Mouse (Mus musculus) neural tube, embryonic 14.5 days (tissue): ENCODE data around the gene Ppp2r1b. TPM values are rescaled to one million over a fixed set of nuclear protein-coding genes. Genes with fewer than 3 reads are reported as not detected.

ENCODE experiments used
- ATAC-seq: fragments of 200-750 bp; cut with Nextera tagmentation; 2 replicates; pipeline ENCODE4 v1.8.0; 2017; ENCODE audit warnings: low read depth, mild to moderate bottlenecking, moderate TSS enrichment, moderate library complexity
- H3K27ac ChIP-seq: fragments of 300-500 bp; sonication (generic); 2 replicates; pipeline ENCODE4 v1.5.1; 2014; ENCODE audit warnings: low read depth, mild to moderate bottlenecking, control low read depth, low read length, moderate library complexity, mixed read lengths
- H3K27me3 ChIP-seq: fragments of 300-500 bp; sonication (generic); 2 replicates; pipeline ENCODE4 v1.6.1; 2014; ENCODE audit warnings: low read length; ENCODE audit not compliant: control insufficient read depth, insufficient read depth
- H3K36me3 ChIP-seq: fragments of 300-500 bp; sonication (generic); 2 replicates; pipeline ENCODE4 v1.6.1; 2014; ENCODE audit warnings: low read length, mixed read lengths; ENCODE audit not compliant: control insufficient read depth, insufficient read depth
- H3K4me1 ChIP-seq: fragments of 300-500 bp; sonication (generic); 2 replicates; pipeline ENCODE4 v1.6.1; 2014; ENCODE audit warnings: low read length; ENCODE audit not compliant: control insufficient read depth, insufficient read depth
- H3K4me2 ChIP-seq: fragments of 300-500 bp; sonication (generic); 2 replicates; pipeline ENCODE4 v1.6.1; 2014; ENCODE audit warnings: mild to moderate bottlenecking, low read depth, low read length, control low read depth
- H3K4me3 ChIP-seq: fragments of 300-500 bp; sonication (generic); 2 replicates; pipeline ENCODE4 v1.5.1; 2014; ENCODE audit warnings: low read depth, low read length, control low read depth, mixed read lengths
- H3K9ac ChIP-seq: fragments of 300-500 bp; sonication (generic); replicated peaks from 2 replicates; pipeline ENCODE4 v1.6.1; 2014; ENCODE audit warnings: low read depth, mild to moderate bottlenecking, control low read depth, low read length, mixed read lengths
- H3K9me3 ChIP-seq: fragments of 300-500 bp; sonication (generic); 2 replicates; pipeline ENCODE4 v1.6.1; 2016; ENCODE audit warnings: low read length; ENCODE audit not compliant: control insufficient read depth
- WGBS: fragments of 180-500 bp; shearing (Covaris S2); extraction: QIAGEN DNeasy Blood & Tissue Kit; methylation state at CpG from one replicate; pipeline ENCODE4 v1.1.7; 2014; 5-methylcytosine and 5-hydroxymethylcytosine counted together
- polyA plus RNA-seq: library from polyadenylated mRNA; unstranded; fragments of >200 nt; fragmentation: Nextera tagmentation; extraction: Ambion mirVana; gene quantifications from 2 replicates; pipeline ENCODE4 v1.2.1, GENCODE M21; 2014

Ppp2r1b gene
- polyA plus RNA-seq, 1 experiment from 2014 or later, result 44.1 TPM

GRCm38 (mm10) chr9:50925801-50926200 is 80.7 kb downstream of the Ppp2r1b start:
- H3K4me3 ChIP-seq, result no peak overlapping the region
- H3K4me1 ChIP-seq, result no peaks in the 10 kb centered on the region
- H3K9ac ChIP-seq, result no peak overlapping the region
- 94% methylated on average over 4 of the region's 4 CpGs for WGBS
- H3K9me3 ChIP-seq, result no peaks in the 10 kb centered on the region
- no peak overlapping the region for H3K27ac ChIP-seq
- no peaks in the 10 kb centered on the region for H3K36me3 ChIP-seq
- H3K27me3 ChIP-seq, result no peaks in the 10 kb centered on the region
- H3K4me2 ChIP-seq, result no peak overlapping the region
- no peak for ATAC-seq

GRCm38 (mm10) chr9:50929986-50930385 is 84.9 kb downstream of the Ppp2r1b start:
- Histone ChIP-seq H3K4me3 (no peak overlapping the region), H3K27me3 (no peaks in the 10 kb centered on the region), H3K9ac (no peak overlapping the region), H3K27ac (no peak overlapping the region), H3K4me1 (no peaks in the 10 kb centered on the region), H3K9me3 (no peaks in the 10 kb centered on the region), H3K4me2 (no peak overlapping the region), H3K36me3 (no peaks in the 10 kb centered on the region)
- no peak for ATAC-seq

DNA sequence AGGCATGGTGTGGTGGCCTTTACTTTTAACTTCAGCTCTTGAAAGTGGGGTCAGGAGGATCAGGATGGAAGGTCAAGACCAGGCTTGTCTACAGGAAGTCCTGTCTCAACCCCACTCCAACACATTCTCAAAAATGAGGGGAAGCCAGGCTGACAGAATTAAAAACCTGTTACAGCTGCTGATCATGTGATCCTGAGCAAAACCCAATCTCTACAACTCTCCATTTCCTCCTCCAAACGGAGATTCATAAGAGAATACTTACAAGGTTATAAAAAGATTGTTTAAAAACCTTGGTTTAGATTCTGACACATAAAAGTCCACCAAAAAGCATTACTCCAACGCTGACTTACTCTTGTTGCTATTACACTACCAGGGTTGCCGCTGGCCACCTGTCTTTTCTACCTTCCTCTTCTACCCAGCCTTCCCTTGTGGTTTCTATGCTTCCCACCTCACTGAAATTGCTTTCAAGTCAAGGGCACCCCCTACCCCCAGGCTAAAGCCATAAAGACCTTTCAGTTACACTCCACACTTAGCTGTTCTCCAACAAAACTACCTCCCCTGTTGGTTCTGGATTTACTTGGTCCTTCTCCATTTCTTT is 96.8 kb downstream of the Ppp2r1b start:
- Histone ChIP-seq H3K27ac (no peak overlapping the region), H3K4me2 (no peak overlapping the region), H3K27me3 (no peaks in the 10 kb centered on the region), H3K4me1 (no peaks in the 10 kb centered on the region), H3K4me3 (no peak overlapping the region), H3K36me3 (no peaks in the 10 kb centered on the region), H3K9me3 (no peaks in the 10 kb centered on the region), H3K9ac (no peak overlapping the region)
- no peak for ATAC-seq
- 85% methylated on average over 3 of the region's 3 CpGs for WGBS

- Histone ChIP-seq H3K4me1 (no peaks in the 10 kb centered on the region), H3K9me3 (no peaks in the 10 kb centered on the region), H3K4me3 (no peak overlapping the region), H3K4me2 (no peak overlapping the region), H3K9ac (no peak overlapping the region), H3K27me3 (no peaks in the 10 kb centered on the region), H3K36me3 (no peaks in the 10 kb centered on the region), H3K27ac (no peak overlapping the region)
- WGBS, result 85% methylated on average over 2 of the region's 2 CpGs
- no peak for ATAC-seq
Observed at GRCm38 (mm10) chr9:50942711-50943110, 97.6 kb downstream of the Ppp2r1b start.

Other genes with a start within 250 kb of the Ppp2r1b start
- 257 and 294 TPM in 2 replicates for gene Sdhd, start 241.5 kb upstream of the Ppp2r1b start, polyA plus RNA-seq
- 375 and 448 TPM in 2 replicates for gene Timm8b, start 241.4 kb upstream of the Ppp2r1b start, polyA plus RNA-seq
- 4.4 and 5.5 TPM in 2 replicates for gene Pih1d2, start 228.0 kb upstream of the Ppp2r1b start, polyA plus RNA-seq
- gene Nkapd1, start 227.8 kb upstream of the Ppp2r1b start, polyA plus RNA-seq, result 21.9 and 24.5 TPM in 2 replicates
- gene Dlat, start 185.5 kb upstream of the Ppp2r1b start, polyA plus RNA-seq, result 65.1 and 67.2 TPM in 2 replicates
- gene Dixdc1, start 105.8 kb upstream of the Ppp2r1b start, polyA plus RNA-seq, result 39.2 and 41.4 TPM in 2 replicates
- 2.1 and 2.7 TPM in 2 replicates for gene 2310030G06Rik, start 98.8 kb upstream of the Ppp2r1b start, polyA plus RNA-seq
- gene Cryab, start 94.0 kb upstream of the Ppp2r1b start, polyA plus RNA-seq, result 3.4 and 14.5 TPM in 2 replicates
- 0.72 TPM in 1 of 2 replicates, not detected in the other for gene Hspb2, start 92.9 kb upstream of the Ppp2r1b start, polyA plus RNA-seq
- 11.2 and 11.5 TPM in 2 replicates for gene Fdxacb1, start 77.1 kb upstream of the Ppp2r1b start, polyA plus RNA-seq
- 59.8 and 60.3 TPM in 2 replicates for gene Alg9, start 70.3 kb upstream of the Ppp2r1b start, polyA plus RNA-seq
- gene 1110032A03Rik, start 69.8 kb upstream of the Ppp2r1b start, polyA plus RNA-seq, result 64.1 and 66.7 TPM in 2 replicates
- 16.0 and 16.1 TPM in 2 replicates for gene Sik2, start 163.8 kb downstream of the Ppp2r1b start, polyA plus RNA-seq
- not detected in 2 replicates for gene Btg4, start 215.6 kb downstream of the Ppp2r1b start, polyA plus RNA-seq
- gene Layn, start 231.8 kb downstream of the Ppp2r1b start, polyA plus RNA-seq, result 2.2 and 4.1 TPM in 2 replicates